Mouse (Mus musculus) midbrain, embryonic 13.5 days (tissue): Measurements from ENCODE around the gene Entpd2. TPM values are rescaled to one million over a fixed set of nuclear protein-coding genes. Genes with fewer than 3 reads are reported as not detected.

Experiments
- ATAC-seq: fragments of 200-750 bp; cut with Nextera tagmentation; 2 replicates; pipeline ENCODE4 v1.8.0; 2017; ENCODE audit warnings: mild to moderate bottlenecking, moderate TSS enrichment, moderate library complexity
- H3K27ac ChIP-seq: fragments of 300-500 bp; sonication (generic); 2 replicates; pipeline ENCODE4 v1.5.1; 2015; ENCODE audit warnings: inconsistent platforms, mild to moderate bottlenecking, moderate library complexity
- H3K27me3 ChIP-seq: fragments of 300-500 bp; sonication (generic); 2 replicates; pipeline ENCODE4 v1.6.1; 2015; ENCODE audit warnings: mild to moderate bottlenecking, inconsistent platforms
- H3K36me3 ChIP-seq: fragments of 300-500 bp; sonication (generic); 2 replicates; pipeline ENCODE4 v1.6.1; 2015; ENCODE audit warnings: mild to moderate bottlenecking, inconsistent platforms
- H3K4me1 ChIP-seq: fragments of 300-500 bp; sonication (generic); replicated peaks from 2 replicates; pipeline ENCODE4 v1.6.1; 2015; ENCODE audit warnings: inconsistent platforms
- H3K4me2 ChIP-seq: fragments of 300-500 bp; sonication (generic); replicated peaks from 2 replicates; pipeline ENCODE4 v1.6.1; 2015; ENCODE audit warnings: moderate library complexity, mild to moderate bottlenecking, inconsistent platforms
- H3K4me3 ChIP-seq: fragments of 300-500 bp; sonication (generic); replicated peaks from 2 replicates; pipeline ENCODE4 v1.5.1; 2015; ENCODE audit warnings: mild to moderate bottlenecking, inconsistent platforms
- H3K9ac ChIP-seq: fragments of 300-500 bp; sonication (generic); replicated peaks from 2 replicates; pipeline ENCODE4 v1.6.1; 2015; ENCODE audit warnings: mild to moderate bottlenecking, inconsistent platforms
- H3K9me3 ChIP-seq: fragments of 300-500 bp; sonication (generic); 2 replicates; pipeline ENCODE4 v1.6.1; 2016; ENCODE audit warnings: mild to moderate bottlenecking, inconsistent platforms
- WGBS: fragments of 180-500 bp; shearing (Covaris S2); methylation state at CpG from one replicate; pipeline ENCODE4 v1.1.7; 2015; 5-methylcytosine and 5-hydroxymethylcytosine counted together
- microRNA-seq: library from miRNA; unstranded; fragments of <30 nt; microRNA quantifications from one replicate; pipeline ENCODE4, GENCODE M21; 2016
- polyA plus RNA-seq: library from polyadenylated mRNA; unstranded; fragments of >200 nt; fragmentation: Nextera tagmentation; extraction: Ambion mirVana; gene quantifications from 2 replicates; pipeline ENCODE4 v1.2.1, GENCODE M21; 2015

Entpd2 gene
- polyA plus RNA-seq, 1 experiment from 2014 or later, result 0.62 TPM

DNA sequence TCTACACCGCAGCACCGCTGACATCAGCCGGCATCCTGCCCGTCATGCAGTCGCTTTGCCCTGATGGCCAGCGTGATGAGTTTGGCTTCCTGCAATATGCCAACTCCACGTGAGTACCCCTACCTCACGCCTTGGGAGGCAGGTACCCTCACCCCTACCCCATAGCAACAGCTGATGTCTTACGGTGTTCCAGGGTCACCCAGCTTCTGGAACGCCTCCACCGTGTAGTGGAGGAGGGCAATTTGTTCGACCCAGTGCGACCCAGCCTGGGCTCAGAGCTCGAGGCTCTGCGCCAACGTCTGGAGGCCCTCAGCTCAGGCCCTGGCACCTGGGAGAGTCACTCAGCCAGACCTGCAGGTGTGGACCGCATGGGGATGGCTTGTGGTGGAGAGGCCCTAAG, 37.4 kb downstream of the Entpd2 start:
- H3K4me3 ChIP-seq, result no peak overlapping the region
- H3K27ac ChIP-seq, result no peak overlapping the region
- H3K9ac ChIP-seq, result no peak overlapping the region
- H3K4me1 ChIP-seq, result peaks cover 29% of the 10 kb centered on the region
- no peaks in the 10 kb centered on the region for H3K27me3 ChIP-seq
- no peaks in the 10 kb centered on the region for H3K9me3 ChIP-seq
- no peak for ATAC-seq
- H3K36me3 ChIP-seq, result peaks cover 50% of the 10 kb centered on the region
- no peak overlapping the region for H3K4me2 ChIP-seq
- WGBS, result 93% methylated on average over 17 of the region's 17 CpGs

DNA sequence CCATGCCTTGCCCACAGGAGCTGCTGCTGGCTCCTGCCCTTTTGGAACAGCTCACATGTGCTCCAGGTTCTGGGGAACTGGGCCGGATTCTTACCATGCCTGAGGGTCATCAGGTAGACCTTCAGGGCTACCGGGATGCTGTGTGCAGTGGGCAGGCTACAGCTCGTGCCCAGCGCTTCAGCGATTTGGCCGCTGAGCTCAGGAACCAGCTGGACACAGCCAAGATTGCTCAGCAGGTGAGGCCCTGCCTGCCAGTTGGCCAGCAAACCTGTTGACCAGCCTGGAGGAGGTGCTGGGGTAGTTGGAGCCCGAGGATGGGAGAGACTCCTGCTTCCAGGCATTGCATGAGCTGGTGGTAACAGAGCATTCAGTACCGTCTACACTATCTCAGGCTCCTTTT, 38.6 kb downstream of the Entpd2 start:
- no peak overlapping the region for H3K4me3 ChIP-seq
- peaks cover 62% of the 10 kb centered on the region for H3K36me3 ChIP-seq
- H3K9me3 ChIP-seq, result no peaks in the 10 kb centered on the region
- no peak for ATAC-seq
- no peaks in the 10 kb centered on the region for H3K27me3 ChIP-seq
- no peak overlapping the region for H3K27ac ChIP-seq
- H3K4me2 ChIP-seq, result no peak overlapping the region
- H3K9ac ChIP-seq, result no peak overlapping the region
- H3K4me1 ChIP-seq, result peaks cover 24% of the 10 kb centered on the region
- 89% methylated on average over 8 of the region's 8 CpGs for WGBS

DNA sequence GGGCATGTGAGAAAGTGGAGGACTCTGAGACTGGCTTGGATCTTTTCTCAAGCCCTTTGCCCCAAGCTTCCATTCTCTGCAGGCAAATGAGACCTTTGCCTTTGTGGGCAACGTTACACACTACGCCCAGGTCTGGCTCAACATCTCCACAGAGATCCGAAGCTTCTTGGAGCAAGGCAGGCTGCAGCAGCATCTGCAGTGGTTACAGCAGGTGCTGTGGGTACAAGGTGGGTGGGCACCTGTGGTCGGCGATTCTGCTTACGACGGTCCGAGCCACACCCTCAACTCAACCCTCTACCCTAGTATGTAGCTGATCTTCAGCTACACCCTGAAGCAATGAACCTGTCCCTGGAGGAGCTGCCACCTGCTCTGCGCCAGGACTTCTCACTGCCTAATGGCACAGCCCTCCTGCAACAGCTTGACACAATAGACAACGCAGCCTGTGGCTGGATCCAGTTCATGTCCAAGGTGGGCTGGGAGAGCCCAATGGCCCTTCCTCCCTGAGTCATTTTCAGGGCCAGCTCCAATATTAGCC, 40.7 kb downstream of the Entpd2 start:
- ATAC-seq, result no peak
- Histone ChIP-seq H3K9me3 (no peaks in the 10 kb centered on the region), H3K4me2 (no peak overlapping the region), H3K27ac (no peak overlapping the region), H3K4me1 (peaks cover 3% of the 10 kb centered on the region), H3K36me3 (peaks cover 81% of the 10 kb centered on the region), H3K4me3 (no peak overlapping the region), H3K27me3 (no peaks in the 10 kb centered on the region), H3K9ac (no peak overlapping the region)
- 94% methylated on average over 10 of the region's 10 CpGs for WGBS

DNA sequence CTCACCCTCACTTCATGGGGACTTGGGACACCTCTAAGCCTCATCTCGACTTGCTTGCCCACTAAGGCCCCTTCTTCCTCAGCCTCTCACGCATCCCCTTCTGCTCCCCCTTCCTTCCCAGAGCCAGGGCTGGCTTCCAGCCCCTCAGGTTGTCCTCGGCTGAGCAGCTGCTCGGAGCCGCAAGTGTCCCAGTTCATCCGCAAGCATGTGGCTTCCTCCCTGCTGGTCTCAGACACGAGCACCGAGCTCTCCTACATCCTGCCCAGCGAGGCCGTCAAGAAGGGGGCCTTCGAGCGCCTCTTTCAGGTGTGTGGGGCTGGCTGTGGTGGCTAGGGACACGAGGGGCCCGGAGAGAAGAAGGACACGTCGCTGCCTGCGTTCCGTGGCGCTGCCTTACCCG, 45.4 kb downstream of the Entpd2 start:
- H3K27me3 ChIP-seq, result no peaks in the 10 kb centered on the region
- H3K9me3 ChIP-seq, result no peaks in the 10 kb centered on the region
- no peaks in the 10 kb centered on the region for H3K4me1 ChIP-seq
- H3K4me2 ChIP-seq, result no peak overlapping the region
- H3K4me3 ChIP-seq, result no peak overlapping the region
- no peak overlapping the region for H3K9ac ChIP-seq
- H3K27ac ChIP-seq, result no peak overlapping the region
- no peak for ATAC-seq
- H3K36me3 ChIP-seq, result peaks cover 99% of the 10 kb centered on the region
- WGBS, result 88% methylated on average over 20 of the region's 20 CpGs

DNA sequence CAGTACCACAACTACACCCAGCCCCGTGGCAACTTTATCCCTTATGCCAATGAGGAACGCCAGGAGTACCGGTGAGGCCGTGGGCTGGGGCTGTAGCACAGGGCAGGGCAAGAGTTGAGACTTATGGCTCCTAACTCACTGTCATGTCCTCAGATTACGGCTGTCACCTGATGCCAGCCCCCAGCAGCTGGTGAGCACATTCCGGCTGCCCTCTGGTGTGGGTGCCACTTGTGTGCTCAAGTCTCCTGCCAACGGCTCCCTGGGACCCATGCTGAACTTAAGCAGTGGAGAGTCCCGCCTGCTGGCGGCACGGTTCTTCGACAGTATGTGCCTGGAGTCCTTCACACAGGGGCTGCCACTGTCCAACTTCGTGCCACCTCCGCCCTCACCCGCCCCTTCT, 47.0 kb downstream of the Entpd2 start:
- Histone ChIP-seq H3K4me3 (no peak overlapping the region), H3K4me2 (no peak overlapping the region), H3K9ac (no peak overlapping the region), H3K9me3 (no peaks in the 10 kb centered on the region), H3K27ac (no peak overlapping the region), H3K4me1 (no peaks in the 10 kb centered on the region), H3K27me3 (no peaks in the 10 kb centered on the region), H3K36me3 (peaks cover 99% of the 10 kb centered on the region)
- no peak for ATAC-seq
- 91% methylated on average over 14 of the region's 14 CpGs for WGBS

Small RNA genes lying within 50 kb of the gene (microRNA-seq; reads per million reads assigned to microRNA genes)
- not detected for gene Mir3087

Other genes starting within 250 kb of the Entpd2 start
- 26.8 and 33.9 TPM in 2 replicates for gene Nrarp, start 215.1 kb upstream of the Entpd2 start, polyA plus RNA-seq
- 1.1 and 1.2 TPM in 2 replicates for gene Tor4a, start 199.0 kb upstream of the Entpd2 start, polyA plus RNA-seq
- gene Nelfb, start 184.4 kb upstream of the Entpd2 start, polyA plus RNA-seq, result 113 and 117 TPM in 2 replicates
- gene Stpg3, start 181.2 kb upstream of the Entpd2 start, polyA plus RNA-seq, result not detected in 2 replicates
- gene Fam166a, start 177.1 kb upstream of the Entpd2 start, polyA plus RNA-seq, result 0.89 TPM in 1 of 2 replicates, not detected in the other
- gene Tubb4b, start 171.2 kb upstream of the Entpd2 start, polyA plus RNA-seq, result 362 and 392 TPM in 2 replicates
- not detected in 2 replicates for gene Slc34a3, start 161.5 kb upstream of the Entpd2 start, polyA plus RNA-seq
- gene Rnf224, start 159.1 kb upstream of the Entpd2 start, polyA plus RNA-seq, result not detected in 2 replicates
- gene Rnf208, start 153.6 kb upstream of the Entpd2 start, polyA plus RNA-seq, result 64.5 and 73.2 TPM in 2 replicates
- not detected in 2 replicates for gene Cysrt1, start 153.4 kb upstream of the Entpd2 start, polyA plus RNA-seq
- gene AL732309.1, start 149.0 kb upstream of the Entpd2 start, polyA plus RNA-seq, result 4.9 and 5.1 TPM in 2 replicates
- 18.6 and 19.6 TPM in 2 replicates for gene Tmem203, start 140.4 kb upstream of the Entpd2 start, polyA plus RNA-seq
- 11.4 and 13.3 TPM in 2 replicates for gene Tprn, start 133.3 kb upstream of the Entpd2 start, polyA plus RNA-seq
- gene Ssna1, start 123.4 kb upstream of the Entpd2 start, polyA plus RNA-seq, result 205 and 216 TPM in 2 replicates
- 147 and 149 TPM in 2 replicates for gene Anapc2, start 123.4 kb upstream of the Entpd2 start, polyA plus RNA-seq
- gene Tmem210, start 107.7 kb upstream of the Entpd2 start, polyA plus RNA-seq, result not detected in 2 replicates
- 0.27 TPM in 1 of 2 replicates, not detected in the other for gene Lrrc26, start 106.0 kb upstream of the Entpd2 start, polyA plus RNA-seq
- 17.5 and 19.0 TPM in 2 replicates for gene Grin1, start 76.7 kb upstream of the Entpd2 start, polyA plus RNA-seq
- 60.0 and 66.4 TPM in 2 replicates for gene Man1b1, start 63.5 kb upstream of the Entpd2 start, polyA plus RNA-seq
- 19.9 and 23.7 TPM in 2 replicates for gene Dpp7, start 39.5 kb upstream of the Entpd2 start, polyA plus RNA-seq
- gene Uap1l1, start 30.2 kb upstream of the Entpd2 start, polyA plus RNA-seq, result 3.9 and 4.4 TPM in 2 replicates
- gene Sapcd2, start 23.6 kb upstream of the Entpd2 start, polyA plus RNA-seq, result 23.1 and 25.5 TPM in 2 replicates
- gene Npdc1, start 3.5 kb downstream of the Entpd2 start, polyA plus RNA-seq, result 380 and 389 TPM in 2 replicates
- 0.49 TPM in 1 of 2 replicates, not detected in the other for gene Fut7, start 27.4 kb downstream of the Entpd2 start, polyA plus RNA-seq
- gene Abca2, start 32.8 kb downstream of the Entpd2 start, polyA plus RNA-seq, result 10.2 and 11.1 TPM in 2 replicates
- gene Clic3, start 61.0 kb downstream of the Entpd2 start, polyA plus RNA-seq, result 2.7 and 4.0 TPM in 2 replicates
- 85.7 and 92.1 TPM in 2 replicates for gene Paxx, start 65.2 kb downstream of the Entpd2 start, polyA plus RNA-seq
- 48.6 and 80.5 TPM in 2 replicates for gene Ptgds, start 74.2 kb downstream of the Entpd2 start, polyA plus RNA-seq
- gene Lcn12, start 98.0 kb downstream of the Entpd2 start, polyA plus RNA-seq, result not detected in 2 replicates
- gene Fbxw5, start 104.9 kb downstream of the Entpd2 start, polyA plus RNA-seq, result 120 and 122 TPM in 2 replicates
- gene C8g, start 105.8 kb downstream of the Entpd2 start, polyA plus RNA-seq, result 5.6 and 7.2 TPM in 2 replicates
- 22.9 and 24.1 TPM in 2 replicates for gene Traf2, start 151.1 kb downstream of the Entpd2 start, polyA plus RNA-seq
- gene Edf1, start 162.0 kb downstream of the Entpd2 start, polyA plus RNA-seq, result 387 and 406 TPM in 2 replicates
- 3.2 and 6.8 TPM in 2 replicates for gene Mamdc4, start 179.0 kb downstream of the Entpd2 start, polyA plus RNA-seq
- gene Phpt1, start 179.3 kb downstream of the Entpd2 start, polyA plus RNA-seq, result 190 and 193 TPM in 2 replicates
- 3.5 and 5.7 TPM in 2 replicates for gene Ajm1, start 185.9 kb downstream of the Entpd2 start, polyA plus RNA-seq
- 67.2 and 75.9 TPM in 2 replicates for gene Rabl6, start 212.6 kb downstream of the Entpd2 start, polyA plus RNA-seq
- 0.24 and 0.47 TPM in 2 replicates for gene Ccdc183, start 221.8 kb downstream of the Entpd2 start, polyA plus RNA-seq
- 27.5 and 32.3 TPM in 2 replicates for gene Tmem141, start 226.1 kb downstream of the Entpd2 start, polyA plus RNA-seq
- 1.1 and 1.8 TPM in 2 replicates for gene Fcna, start 232.2 kb downstream of the Entpd2 start, polyA plus RNA-seq